Mouse (Mus musculus): ENCODE measurements at regions not wholly inside any gene's neighbourhood (a gene's known extent, or its start where the extent isn't known, plus 50 kb on each side); places are given as distances from the start of the nearest gene placed in this dataset.

GRCm38 (mm10) chr11:6893734-6894133 is 56.3 kb upstream of the Gm11983 start:
- WGBS: 67% methylated on average over 1 of the region's 1 CpGs
- Histone ChIP-seq H3K4me3 (no peak overlapping the region), H3K4me2 (no peak overlapping the region), H3K36me3 (no peaks in the 10 kb centered on the region), H3K9me3 (no peaks in the 10 kb centered on the region), H3K27ac (no peak overlapping the region), H3K4me1 (no peaks in the 10 kb centered on the region), H3K27me3 (no peaks in the 10 kb centered on the region), H3K9ac (no peak overlapping the region)
- no peak for ATAC-seq (ENCODE audit: insufficient number of reproducible peaks, insufficient read depth, low FRiP score, low TSS enrichment, low read depth)

GRCm38 (mm10) chr11:6893063-6893462 is 55.6 kb upstream of the Gm11983 start:
- 97% methylated on average over 3 of the region's 3 CpGs for WGBS
- Histone ChIP-seq H3K9ac (no peak overlapping the region), H3K27me3 (no peaks in the 10 kb centered on the region), H3K27ac (no peak overlapping the region), H3K36me3 (no peaks in the 10 kb centered on the region), H3K4me3 (no peak overlapping the region), H3K4me1 (no peaks in the 10 kb centered on the region), H3K4me2 (no peak overlapping the region), H3K9me3 (no peaks in the 10 kb centered on the region)
- no peak for ATAC-seq (ENCODE audit: insufficient number of reproducible peaks, insufficient read depth, low FRiP score, low TSS enrichment, low read depth)

- no peak overlapping the region for H3K9ac ChIP-seq
- H3K4me2 ChIP-seq: no peak overlapping the region
- 62% methylated on average over 5 of the region's 5 CpGs for WGBS
- H3K4me3 ChIP-seq: no peak overlapping the region
- H3K9me3 ChIP-seq: no peaks in the 10 kb centered on the region
- ATAC-seq (ENCODE audit: insufficient number of reproducible peaks, insufficient read depth, low FRiP score, low TSS enrichment, low read depth): no peak
- no peak overlapping the region for H3K27ac ChIP-seq
- no peaks in the 10 kb centered on the region for H3K4me1 ChIP-seq
- H3K36me3 ChIP-seq: no peaks in the 10 kb centered on the region
- no peaks in the 10 kb centered on the region for H3K27me3 ChIP-seq
These were observed 53.0 kb upstream of the Gm11983 start for GRCm38 (mm10) chr11:6890450-6890849.

GRCm38 (mm10) chr11:6889660-6890185 is 52.3 kb upstream of the Gm11983 start:
- no peak for ATAC-seq (ENCODE audit: insufficient number of reproducible peaks, insufficient read depth, low FRiP score, low TSS enrichment, low read depth)
- no peaks in the 10 kb centered on the region for H3K9me3 ChIP-seq
- 69% methylated on average over 8 of the region's 8 CpGs for WGBS

GRCm38 (mm10) chr11:6889120-6889519 is 51.7 kb upstream of the Gm11983 start:
- H3K27me3 ChIP-seq: no peaks in the 10 kb centered on the region
- 93% methylated on average over 5 of the region's 5 CpGs for WGBS
- no peaks in the 10 kb centered on the region for H3K4me1 ChIP-seq
- no peaks in the 10 kb centered on the region for H3K36me3 ChIP-seq
- H3K4me3 ChIP-seq: no peak overlapping the region
- H3K27ac ChIP-seq: no peak overlapping the region
- no peak overlapping the region for H3K9ac ChIP-seq
- no peaks in the 10 kb centered on the region for H3K9me3 ChIP-seq
- no peak for ATAC-seq (ENCODE audit: insufficient number of reproducible peaks, insufficient read depth, low FRiP score, low TSS enrichment, low read depth)
- H3K4me2 ChIP-seq: no peak overlapping the region

More at GRCm38 (mm10) chr11:6889660-6890185, 52.3 kb upstream of the Gm11983 start:
- H3K27ac ChIP-seq: no peak overlapping the region
- H3K4me3 ChIP-seq: no peak overlapping the region
- no peak overlapping the region for H3K9ac ChIP-seq
- H3K36me3 ChIP-seq: no peaks in the 10 kb centered on the region
- H3K4me2 ChIP-seq: no peak overlapping the region
- no peaks in the 10 kb centered on the region for H3K27me3 ChIP-seq
- no peaks in the 10 kb centered on the region for H3K4me1 ChIP-seq
